Mouse (Mus musculus) myocyte (in vitro differentiated cells): ENCODE results near the gene Sco1. TPM values are rescaled to one million over a fixed set of nuclear protein-coding genes. Genes with fewer than 3 reads are reported as not detected.

Experiments used
- H3K27me3 ChIP-seq: one replicate; pipeline ENCODE4 v1.6.1; 2011; ENCODE audit not compliant: control insufficient read depth, insufficient read depth, insufficient read length
- H3K36me3 ChIP-seq: one replicate; pipeline ENCODE4 v1.6.1; 2011; ENCODE audit not compliant: control insufficient read depth, insufficient read depth
- H3K4me2 ChIP-seq: one replicate; pipeline ENCODE4 v1.6.1; 2011; ENCODE audit warnings: low read depth, control low read depth
- H3K4me3 ChIP-seq: one replicate; pipeline ENCODE4 v1.5.1; 2011; ENCODE audit warnings: mild to moderate bottlenecking, control low read depth, moderate library complexity
- H3K79me2 ChIP-seq: one replicate; pipeline ENCODE4 v1.6.1; 2011; ENCODE audit not compliant: control insufficient read depth, insufficient read depth
- H3ac ChIP-seq: one replicate; pipeline ENCODE4 v1.6.1; 2011; ENCODE audit not compliant: control insufficient read depth, insufficient read length
- CEBPB ChIP-seq: IDR thresholded peaks from 2 replicates; pipeline ENCODE4 v1.6.1; 2011; ENCODE audit warnings: mild to moderate bottlenecking, moderate library complexity; ENCODE audit not compliant: poor library complexity, insufficient read depth, severe bottlenecking
- E2F4 ChIP-seq: IDR thresholded peaks from one replicate; pipeline ENCODE4 v1.6.1; 2011; ENCODE audit warnings: mild to moderate bottlenecking, control low read depth, moderate library complexity; ENCODE audit not compliant: insufficient read depth
- MAX ChIP-seq: IDR thresholded peaks from one replicate; pipeline ENCODE4 v1.6.1; 2011; ENCODE audit warnings: low read depth, mild to moderate bottlenecking, control low read depth
- MYOD1 ChIP-seq, 3 experiments: IDR thresholded peaks; one replicate each; pipeline ENCODE4 v1.6.1; 2011; ENCODE audit warnings: control low read depth in 2 of 3, low read depth in 2 of 3, mild to moderate bottlenecking in 2 of 3, moderate library complexity in 1 of 3; ENCODE audit not compliant: insufficient read length in 2 of 3, control insufficient read depth in 1 of 3
- MYOG ChIP-seq, 3 experiments: IDR thresholded peaks; one replicate each; pipeline ENCODE4 v1.6.1; 2011; ENCODE audit warnings: control low read depth in 2 of 3, low read depth in 2 of 3, mild to moderate bottlenecking in 2 of 3; ENCODE audit not compliant: insufficient read length in 2 of 3, control insufficient read depth in 1 of 3, insufficient read depth in 1 of 3
- POLR2A ChIP-seq: IDR thresholded peaks from one replicate; pipeline ENCODE4 v1.6.1; 2011; ENCODE audit warnings: low read depth, mild to moderate bottlenecking, control low read depth, moderate library complexity; ENCODE audit not compliant: insufficient read length
- POLR2AphosphoS2 ChIP-seq: IDR thresholded peaks from one replicate; pipeline ENCODE4 v1.6.1; 2011; ENCODE audit warnings: low read depth, control low read depth; ENCODE audit not compliant: insufficient read length
- REST ChIP-seq: IDR thresholded peaks from one replicate; pipeline ENCODE4 v1.6.1; 2011; ENCODE audit warnings: mild to moderate bottlenecking, control low read depth, moderate library complexity; ENCODE audit not compliant: insufficient read depth, insufficient read length
- SRF ChIP-seq: IDR thresholded peaks from one replicate; pipeline ENCODE4 v1.6.1; 2011; ENCODE audit warnings: low read depth; ENCODE audit not compliant: control insufficient read depth, insufficient read length
- TCF12 ChIP-seq: IDR thresholded peaks from one replicate; pipeline ENCODE4 v1.6.1; 2011; ENCODE audit warnings: mild to moderate bottlenecking, control low read depth; ENCODE audit not compliant: poor library complexity, insufficient read depth, severe bottlenecking
- TCF3 ChIP-seq: IDR thresholded peaks from one replicate; pipeline ENCODE4 v1.6.1; 2011; ENCODE audit warnings: low read depth, control low read depth; ENCODE audit not compliant: insufficient read length
- USF1 ChIP-seq: IDR thresholded peaks from one replicate; pipeline ENCODE4 v1.6.1; 2011; ENCODE audit warnings: low read depth, mild to moderate bottlenecking, control low read depth, moderate library complexity
- polyA plus RNA-seq: library from polyadenylated mRNA; unstranded; fragments of >200 nt; fragmentation: generic; extraction: Trizol; gene quantifications from one replicate; pipeline ENCODE4 v1.2.1, GENCODE M21; 2012; ENCODE audit warnings: missing spikeins

Sco1 gene
- polyA plus RNA-seq, 1 experiment: 14.7 TPM

GRCm38 (mm10) chr11:67104714-67105113 is 52.2 kb downstream of the Sco1 start:
- Histone ChIP-seq H3K79me2 (no peaks in the 10 kb centered on the region), H3K4me2 (peak overlapping the region; percentile 65), H3ac (no peak overlapping the region), H3K4me3 (no peak overlapping the region), H3K36me3 (no peaks in the 10 kb centered on the region), H3K27me3 (no peaks in the 10 kb centered on the region)
- TF ChIP-seq MAX (no peak), MYOG (IDR thresholded peaks at IDR 0.05; ENCODE audit: control insufficient read depth in 1 of 3, insufficient read depth in 1 of 3, insufficient read length in 2 of 3, low read depth in 2 of 3) (peak in 1 of 3 experiments; percentile 52), POLR2AphosphoS2 (peak; percentile 49)

- no peaks in the 10 kb centered on the region for H3K36me3 ChIP-seq
- H3ac ChIP-seq: no peak overlapping the region
- H3K27me3 ChIP-seq: no peaks in the 10 kb centered on the region
- H3K79me2 ChIP-seq: no peaks in the 10 kb centered on the region
- H3K4me2 ChIP-seq: no peak overlapping the region
- peak; percentile 93 for TF ChIP-seq TCF12
- no peak for TF ChIP-seq REST
- TF ChIP-seq POLR2A: no peak
- TF ChIP-seq MAX: no peak
- TF ChIP-seq POLR2AphosphoS2: no peak
- TF ChIP-seq MYOD1 (IDR thresholded peaks at IDR 0.05; ENCODE audit: control insufficient read depth in 1 of 3, insufficient read length in 2 of 3, low read depth in 2 of 3): peak; percentile 55 to 85 (median 61)
- TF ChIP-seq MYOG (IDR thresholded peaks at IDR 0.05; ENCODE audit: control insufficient read depth in 1 of 3, insufficient read depth in 1 of 3, insufficient read length in 2 of 3, low read depth in 2 of 3): peak; percentile 20 to 92 (median 91)
- peak; percentile 29 for TF ChIP-seq TCF3
- TF ChIP-seq CEBPB: no peak
- TF ChIP-seq SRF: peak; percentile 92
- no peak for TF ChIP-seq USF1
- TF ChIP-seq E2F4: no peak
- H3K4me3 ChIP-seq: no peak overlapping the region
These were observed 53.2 kb downstream of the Sco1 start for GRCm38 (mm10) chr11:67105689-67106088.

DNA sequence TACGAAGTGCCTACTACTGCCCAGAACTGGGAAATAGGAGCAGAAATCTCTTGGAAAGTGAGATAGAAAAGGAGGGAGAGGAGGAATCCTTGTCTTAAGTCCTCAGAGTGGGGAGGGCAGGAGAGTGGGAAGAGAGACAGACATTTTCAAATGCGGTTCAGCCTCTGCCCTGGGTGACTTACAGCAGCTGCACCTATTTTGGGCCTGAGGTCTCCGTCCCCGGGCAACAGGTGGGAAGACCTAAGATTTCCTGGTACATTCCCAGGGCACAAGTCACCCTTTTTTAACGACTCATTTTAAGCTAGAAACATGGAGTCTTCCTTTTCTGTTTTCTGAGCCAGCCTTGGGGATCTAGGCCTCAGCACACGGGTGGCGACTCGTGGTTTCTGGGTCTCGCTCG is 54.5 kb downstream of the Sco1 start:
- Histone ChIP-seq H3K36me3 (no peaks in the 10 kb centered on the region), H3K79me2 (no peaks in the 10 kb centered on the region), H3ac (no peak overlapping the region), H3K27me3 (no peaks in the 10 kb centered on the region), H3K4me2 (peak overlapping the region; percentile 66), H3K4me3 (no peak overlapping the region)
- TF ChIP-seq MYOG (IDR thresholded peaks at IDR 0.05; ENCODE audit: control insufficient read depth in 1 of 3, insufficient read depth in 1 of 3, insufficient read length in 2 of 3, low read depth in 2 of 3): peak; percentile 56 to 96 (median 88)
- no peak for TF ChIP-seq E2F4
- no peak for TF ChIP-seq MAX
- peak; percentile 53 for TF ChIP-seq TCF3
- TF ChIP-seq USF1: no peak
- peak; percentile 37 to 94 (median 79) for TF ChIP-seq MYOD1 (IDR thresholded peaks at IDR 0.05; ENCODE audit: control insufficient read depth in 1 of 3, insufficient read length in 2 of 3, low read depth in 2 of 3)
- peak; percentile 93 for TF ChIP-seq TCF12
- peak; percentile 3 for TF ChIP-seq POLR2A

DNA sequence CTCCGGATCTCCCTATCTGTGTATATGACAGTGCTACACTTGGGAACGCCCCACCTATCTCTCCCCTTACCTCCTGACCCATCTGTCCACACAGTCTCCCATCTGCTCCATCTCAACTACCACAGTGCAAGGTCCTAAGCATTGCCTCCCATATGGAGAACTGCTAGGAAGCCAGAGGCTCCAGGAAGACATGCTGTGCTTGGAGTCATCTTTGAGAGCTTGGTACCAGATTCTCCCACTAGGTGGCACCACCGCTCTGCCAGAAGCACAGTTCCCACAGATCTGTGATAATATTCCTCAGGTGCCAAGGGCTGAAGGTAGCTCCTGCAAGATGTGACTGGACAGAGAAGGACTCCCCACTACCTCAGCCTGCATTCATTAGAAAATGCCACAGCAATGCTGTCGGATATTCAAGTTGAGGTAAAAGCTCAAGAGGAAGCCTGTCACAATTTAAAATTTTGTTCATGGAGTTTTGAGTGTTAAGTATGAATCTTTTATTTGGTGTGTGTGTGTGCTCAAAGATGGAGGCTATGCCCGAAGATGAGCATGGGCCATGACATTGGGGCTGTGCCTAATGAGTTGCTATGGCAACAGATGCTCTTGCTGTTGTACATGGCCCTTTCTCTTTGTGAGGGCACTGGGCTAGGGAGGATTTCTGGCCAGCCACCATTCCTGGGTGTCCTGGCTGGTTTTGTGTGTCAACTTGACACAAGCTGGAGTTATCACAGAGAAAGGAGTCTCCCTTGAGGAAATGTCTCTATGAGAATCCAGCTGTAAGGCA is 57.9 kb downstream of the Sco1 start:
- no peaks in the 10 kb centered on the region for H3K36me3 ChIP-seq
- no peaks in the 10 kb centered on the region for H3K27me3 ChIP-seq
- H3ac ChIP-seq: no peak overlapping the region
- TF ChIP-seq MYOD1 (IDR thresholded peaks at IDR 0.05; ENCODE audit: control insufficient read depth in 1 of 3, insufficient read length in 2 of 3, low read depth in 2 of 3) (no peak), SRF (no peak), REST (no peak), TCF12 (no peak), USF1 (no peak), TCF3 (no peak), POLR2AphosphoS2 (no peak), MAX (no peak), POLR2A (no peak), E2F4 (no peak), MYOG (IDR thresholded peaks at IDR 0.05; ENCODE audit: control insufficient read depth in 1 of 3, insufficient read depth in 1 of 3, insufficient read length in 2 of 3, low read depth in 2 of 3) (no peak), CEBPB (no peak)
- no peak overlapping the region for H3K4me3 ChIP-seq
- H3K79me2 ChIP-seq: no peaks in the 10 kb centered on the region
- H3K4me2 ChIP-seq: no peak overlapping the region

DNA sequence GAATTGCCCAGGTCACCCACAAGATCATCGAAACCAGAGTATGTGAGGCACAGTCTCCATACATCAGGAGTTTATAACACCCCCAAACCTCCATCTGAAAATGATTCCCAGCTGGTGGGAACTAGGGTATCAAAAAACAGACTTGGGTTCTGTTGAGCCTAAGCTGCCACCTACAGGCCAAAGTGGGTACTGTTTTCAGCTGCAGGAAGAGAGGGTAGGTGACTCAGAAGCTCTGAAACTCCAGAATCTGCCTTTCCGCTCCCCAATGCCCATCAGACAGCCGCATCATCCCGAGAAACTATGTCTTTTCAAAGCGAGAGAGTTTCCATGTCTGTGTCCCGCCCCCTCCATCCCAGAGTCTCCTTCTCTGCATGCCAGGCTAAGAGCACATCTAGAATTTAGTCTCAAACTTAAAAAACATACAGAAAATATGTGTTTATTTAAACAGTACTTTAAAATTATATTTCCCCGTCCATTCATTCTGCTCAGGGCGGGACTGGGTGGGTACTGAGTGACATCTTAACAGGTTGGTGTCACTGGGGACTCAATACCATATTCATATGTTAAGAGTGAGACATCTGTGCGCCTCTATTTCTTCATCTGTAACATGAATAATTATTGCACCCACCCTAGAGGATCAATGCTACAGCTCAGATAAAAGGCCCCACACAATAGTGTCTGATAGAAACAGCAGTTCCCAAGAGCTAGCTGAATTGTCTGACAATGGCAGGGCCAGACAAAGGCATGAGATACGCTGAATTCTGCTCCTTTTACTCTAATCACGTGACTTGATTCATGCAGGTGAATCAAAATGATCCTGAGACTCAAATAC is 59.8 kb downstream of the Sco1 start:
- H3K4me2 ChIP-seq: no peak overlapping the region
- TF ChIP-seq TCF3: no peak
- TF ChIP-seq POLR2AphosphoS2: no peak
- no peak for TF ChIP-seq REST
- no peak for TF ChIP-seq MYOD1 (IDR thresholded peaks at IDR 0.05; ENCODE audit: control insufficient read depth in 1 of 3, insufficient read length in 2 of 3, low read depth in 2 of 3)
- TF ChIP-seq SRF: no peak
- TF ChIP-seq CEBPB: no peak
- TF ChIP-seq MYOG (IDR thresholded peaks at IDR 0.05; ENCODE audit: control insufficient read depth in 1 of 3, insufficient read depth in 1 of 3, insufficient read length in 2 of 3, low read depth in 2 of 3): no peak
- TF ChIP-seq E2F4: no peak
- no peak for TF ChIP-seq TCF12
- TF ChIP-seq MAX: no peak
- TF ChIP-seq POLR2A: no peak
- no peak for TF ChIP-seq USF1
- no peak overlapping the region for H3ac ChIP-seq
- H3K36me3 ChIP-seq: no peaks in the 10 kb centered on the region
- no peaks in the 10 kb centered on the region for H3K27me3 ChIP-seq
- no peak overlapping the region for H3K4me3 ChIP-seq
- no peaks in the 10 kb centered on the region for H3K79me2 ChIP-seq
